Mouse (Mus musculus) heart, postnatal 36 days (tissue): ENCODE measurements around the gene Poc1a. TPM values are rescaled to one million over a fixed set of nuclear protein-coding genes. Genes with fewer than 3 reads are reported as not detected.

ENCODE experiments used
- DNase-seq, 2 experiments: peaks; one replicate each; pipeline ENCODE4 v3.0.0; 2021 to 2022
- intact Hi-C: fragments of 180-260 bp; cut with DNase I; formaldehyde crosslinking; loops from one replicate; pipeline ENCODE4 v1.15.1; 2025
- total RNA-seq, 2 experiments: library from RNA; stranded (reverse); gene quantifications; 2 replicates each; pipeline ENCODE4 v1.2.3; 2021

The Poc1a gene
- 1 to 10 TPM; 4.1 TPM for total RNA-seq

DNA sequence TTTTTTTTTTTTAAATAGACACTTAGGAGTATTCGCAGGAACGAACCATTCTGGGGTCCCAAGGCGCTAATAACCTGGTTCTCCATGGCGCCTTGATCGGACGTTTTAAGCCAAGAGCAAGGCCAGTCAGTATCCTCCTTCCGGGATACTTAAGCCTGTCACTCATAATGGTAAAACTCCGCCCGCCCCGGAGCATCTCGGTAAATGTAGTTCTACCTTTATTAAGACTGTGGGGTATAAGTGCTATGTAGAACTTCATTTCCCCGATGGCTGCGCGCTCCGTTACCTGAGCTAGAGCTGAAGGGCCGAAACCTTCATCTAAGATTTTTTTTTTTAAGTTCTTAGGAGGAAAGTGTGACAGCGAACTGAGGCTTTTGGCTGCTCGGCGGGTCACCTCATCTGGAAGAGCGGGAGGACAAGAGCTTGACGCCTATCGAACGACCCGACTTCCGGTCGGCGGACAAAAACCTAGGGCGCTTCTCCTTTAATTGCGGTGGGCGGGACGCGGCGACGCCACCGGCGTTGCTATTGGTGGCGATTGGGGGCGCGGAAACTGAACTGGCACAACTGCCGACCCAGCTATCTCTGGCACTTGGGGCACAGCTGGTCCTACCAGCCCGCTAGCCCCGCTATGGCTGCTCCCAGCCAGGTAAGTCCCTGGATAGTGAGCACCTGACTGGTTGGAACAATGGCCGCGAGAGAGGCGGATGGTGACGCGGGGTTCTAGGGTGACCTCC lies at the start of gene Poc1a:
TSS of gene Poc1a (plus strand) at position 254 of the 737 bp plus-strand sequence.
- intact Hi-C loops, result loop anchor here (1.0 to 5.0 kb wide), 3 partner anchors 32 to 68 kb away; no protein-coding TSS in a partner anchor
- peak; percentile 96 for DNase-seq

DNA sequence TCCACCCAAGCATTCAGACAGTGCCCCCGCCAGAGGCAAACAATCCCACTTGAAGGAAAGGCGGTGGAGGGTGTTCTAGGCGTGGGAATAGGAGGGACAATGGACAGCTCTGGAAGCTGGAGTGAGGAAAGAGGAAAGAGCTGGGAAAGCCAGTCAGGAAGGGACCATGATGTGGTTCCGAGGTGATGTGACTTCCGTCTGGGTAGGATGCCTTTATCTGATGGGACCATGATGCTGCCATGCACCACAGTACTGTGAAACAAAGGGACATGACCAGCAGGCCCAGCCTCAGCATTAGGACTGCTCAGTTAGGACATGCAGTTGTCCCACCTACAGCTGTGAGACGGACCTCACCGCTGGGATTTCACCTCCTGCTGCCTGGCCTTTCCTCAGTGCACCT lies 49.6 kb upstream of the Poc1a start:
- intact Hi-C loops, result no loop called here
- DNase-seq, result no peak

DNA sequence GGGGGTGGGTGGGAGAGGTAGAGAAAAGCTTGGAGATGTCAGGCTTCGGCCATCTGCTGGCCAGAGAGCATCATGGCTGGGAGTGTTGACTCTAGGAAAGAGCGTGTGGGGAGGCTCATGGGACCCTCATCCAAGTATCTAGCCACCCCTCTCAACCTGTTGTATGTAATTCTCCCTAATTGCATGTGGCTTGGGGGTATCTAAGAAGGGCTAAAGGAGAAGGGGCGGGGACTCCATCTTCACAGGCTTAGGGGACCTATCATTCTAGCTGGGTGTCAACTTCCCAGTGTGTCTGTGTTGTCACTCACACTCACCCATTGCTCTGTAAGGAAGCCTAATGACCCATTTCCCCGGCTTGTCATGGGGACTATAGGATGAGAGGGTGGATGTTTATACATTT lies 49.0 kb upstream of the Poc1a start:
- no peak for DNase-seq
- intact Hi-C loops, result no loop called here

DNA sequence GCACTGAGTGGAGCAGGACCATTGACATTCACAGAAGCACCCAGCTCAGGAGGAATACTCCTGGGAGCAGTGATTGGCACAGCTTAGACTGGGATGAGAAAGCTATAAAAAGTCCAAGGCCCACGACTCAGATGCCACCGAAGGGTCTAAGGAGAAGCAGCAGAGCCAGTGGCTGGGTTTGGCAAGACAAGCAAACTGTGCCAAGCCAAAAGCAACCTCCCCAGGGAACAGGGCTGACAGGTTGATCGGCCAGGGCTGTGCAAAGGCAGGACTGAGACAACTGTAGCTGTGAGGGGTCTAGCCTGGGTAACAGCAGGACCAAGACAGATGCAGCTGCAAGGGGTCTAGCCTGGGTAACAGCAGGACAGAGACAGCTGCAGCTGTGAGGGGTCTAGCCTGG lies 47.9 kb upstream of the Poc1a start:
- intact Hi-C loops, result no loop called here
- DNase-seq, result no peak

DNA sequence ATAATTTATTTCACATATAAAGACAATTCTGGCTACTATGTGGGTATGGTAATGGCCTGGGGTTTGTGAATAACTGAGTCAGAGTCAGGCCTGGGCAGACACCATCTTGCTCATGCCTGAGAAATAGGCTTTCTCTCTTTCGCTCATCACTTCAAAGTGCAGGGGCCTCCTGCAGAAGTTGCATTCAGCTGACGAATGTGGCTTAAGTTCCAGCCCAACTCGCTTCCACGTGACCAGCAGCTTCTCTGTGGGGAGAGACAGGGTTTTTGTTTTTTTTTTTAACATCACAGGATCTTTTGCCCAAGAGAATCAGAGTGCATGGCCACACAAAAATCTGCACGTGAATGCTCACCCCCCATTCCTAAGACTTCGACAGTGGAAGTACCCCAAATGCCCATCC lies 46.9 kb upstream of the Poc1a start:
- no peak for DNase-seq

DNA sequence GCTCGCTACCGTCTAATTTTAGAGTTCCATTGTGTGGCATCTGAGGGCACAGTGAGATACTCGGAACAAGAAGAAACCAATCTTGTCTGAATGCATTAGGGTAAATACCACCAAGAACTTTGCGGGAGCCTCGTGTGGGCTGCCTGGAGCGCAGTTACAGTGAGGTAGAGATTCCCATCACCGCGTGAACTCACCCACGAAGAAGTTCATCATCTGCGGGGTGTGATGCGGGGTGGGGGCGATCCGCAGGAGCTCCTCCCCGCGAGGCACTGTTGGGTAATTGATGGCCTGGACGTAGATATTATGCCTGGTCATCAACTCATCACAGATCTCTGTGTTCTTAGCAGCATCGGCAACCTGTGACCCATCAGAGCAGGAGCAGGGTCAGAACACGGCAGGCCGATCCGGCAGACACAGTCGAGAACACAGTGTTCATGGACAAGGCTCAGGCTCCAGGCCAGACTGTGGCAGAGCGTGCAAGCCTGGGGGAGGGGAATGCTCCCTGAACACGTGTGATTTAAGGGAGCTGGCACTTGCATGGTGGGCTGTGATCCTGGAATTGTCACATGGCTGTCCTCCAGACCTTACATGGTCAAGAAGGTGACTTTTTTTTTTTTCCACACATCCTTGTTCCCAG lies 45.5 kb upstream of the Poc1a start:
- peak; percentile 49 to 61 for DNase-seq
- intact Hi-C loops, result loop anchor here (5.0 kb wide), 1 partner anchor 42 kb away; no protein-coding TSS in a partner anchor

More for the DNA sequence above, 46.9 kb upstream of the Poc1a start:
- intact Hi-C loops, result no loop called here

DNA sequence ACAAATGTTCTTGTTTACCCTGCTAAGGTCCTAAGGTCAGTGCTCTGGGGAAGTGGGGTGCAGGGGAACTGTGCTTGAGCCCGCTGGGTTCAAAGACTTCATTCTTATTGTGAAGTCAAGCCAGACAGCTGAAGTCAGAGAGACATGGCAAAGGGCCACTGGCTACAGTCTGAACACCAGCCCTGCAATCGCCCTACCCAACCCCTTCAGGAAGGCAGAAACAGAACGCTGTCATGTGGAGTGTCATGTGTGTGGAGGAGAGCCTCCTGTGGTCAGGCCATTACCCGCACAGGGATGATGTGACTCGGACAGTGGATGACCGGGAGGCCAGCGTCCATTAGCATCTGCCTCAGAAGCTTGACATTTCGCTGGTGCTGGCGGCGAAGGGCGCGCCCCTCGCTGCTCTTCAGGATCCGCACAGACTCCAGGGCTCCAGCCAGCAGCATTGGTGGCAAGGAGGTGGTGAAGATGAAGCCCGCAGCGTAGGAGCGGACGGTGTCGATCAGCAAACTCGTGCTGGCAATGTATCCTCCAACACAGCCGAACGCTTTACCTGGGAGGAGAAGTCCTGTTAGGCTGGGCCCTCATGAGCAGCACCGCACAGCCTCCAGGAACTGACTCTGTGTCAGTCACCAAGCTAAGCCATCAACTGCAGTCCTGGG lies 44.6 kb upstream of the Poc1a start:
- no peak for DNase-seq
- intact Hi-C loops, result loop anchor here (5.0 kb wide), 1 partner anchor 41 kb away; no protein-coding TSS in a partner anchor

DNA sequence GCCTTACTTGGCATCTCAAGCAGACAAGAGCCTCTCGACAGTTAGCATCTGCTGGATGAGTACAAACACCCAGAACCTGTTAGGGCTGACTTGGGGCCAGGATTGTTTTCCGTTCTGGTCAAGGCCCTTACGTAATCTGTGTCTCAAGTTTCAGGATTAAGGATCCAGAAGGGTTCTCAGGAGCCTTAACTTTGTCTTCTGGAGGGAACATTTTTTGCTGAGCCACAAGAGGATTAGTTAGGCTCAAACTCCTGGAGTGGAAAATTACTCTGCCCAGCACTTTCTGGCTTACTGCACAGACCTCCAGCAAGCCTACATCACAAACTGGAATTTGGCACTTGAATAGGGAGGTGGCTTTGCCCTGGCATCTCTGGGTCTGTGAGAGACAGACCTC lies 44.0 kb upstream of the Poc1a start:
- intact Hi-C loops, result loop anchor here (5.0 kb wide), 1 partner anchor 40 kb away; no protein-coding TSS in a partner anchor
- DNase-seq, result no peak

DNA sequence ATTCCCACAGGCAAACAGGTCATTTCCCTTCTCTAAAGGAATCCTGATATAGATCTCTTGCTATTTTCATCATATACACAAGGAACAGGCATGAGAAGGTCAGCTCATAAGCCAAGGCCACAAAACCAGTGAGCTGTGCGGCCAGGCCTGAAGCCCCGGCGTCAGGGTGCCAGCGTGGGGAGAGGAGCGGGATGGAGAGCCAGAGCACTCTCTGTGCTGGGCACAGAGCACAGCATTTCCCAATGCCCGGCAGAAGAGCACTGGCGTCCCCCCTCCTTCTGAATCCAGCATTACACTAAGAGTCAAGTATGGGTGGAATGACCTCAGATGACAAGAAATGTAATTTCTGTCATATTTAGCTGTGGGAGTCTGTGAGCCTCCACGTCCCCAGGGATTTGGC lies 43.5 kb upstream of the Poc1a start:
- intact Hi-C loops, result loop anchor here (5.0 kb wide), 1 partner anchor 40 kb away; no protein-coding TSS in a partner anchor
- no peak for DNase-seq

DNA sequence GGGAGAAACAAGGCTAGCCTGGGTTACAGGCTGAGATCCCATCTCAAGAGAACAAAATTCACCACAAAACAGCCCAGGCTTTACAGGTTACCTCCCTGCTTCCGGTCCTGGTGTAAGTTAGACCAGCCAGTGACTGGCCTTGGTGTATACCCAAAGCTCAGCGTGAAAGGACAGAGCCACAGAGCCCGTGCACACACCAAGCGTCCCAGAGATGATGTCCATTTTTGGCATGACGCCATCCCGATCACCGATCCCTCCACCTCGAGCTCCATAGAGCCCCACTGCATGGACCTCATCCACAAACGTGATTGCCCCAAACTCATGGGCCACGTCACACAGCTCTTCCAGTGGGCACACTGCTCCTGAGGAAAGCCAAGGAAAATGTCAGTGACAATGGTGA lies 43.0 kb upstream of the Poc1a start:
- intact Hi-C loops, result loop anchor here (5.0 kb wide), 1 partner anchor 39 kb away; no protein-coding TSS in a partner anchor
- DNase-seq, result no peak

DNA sequence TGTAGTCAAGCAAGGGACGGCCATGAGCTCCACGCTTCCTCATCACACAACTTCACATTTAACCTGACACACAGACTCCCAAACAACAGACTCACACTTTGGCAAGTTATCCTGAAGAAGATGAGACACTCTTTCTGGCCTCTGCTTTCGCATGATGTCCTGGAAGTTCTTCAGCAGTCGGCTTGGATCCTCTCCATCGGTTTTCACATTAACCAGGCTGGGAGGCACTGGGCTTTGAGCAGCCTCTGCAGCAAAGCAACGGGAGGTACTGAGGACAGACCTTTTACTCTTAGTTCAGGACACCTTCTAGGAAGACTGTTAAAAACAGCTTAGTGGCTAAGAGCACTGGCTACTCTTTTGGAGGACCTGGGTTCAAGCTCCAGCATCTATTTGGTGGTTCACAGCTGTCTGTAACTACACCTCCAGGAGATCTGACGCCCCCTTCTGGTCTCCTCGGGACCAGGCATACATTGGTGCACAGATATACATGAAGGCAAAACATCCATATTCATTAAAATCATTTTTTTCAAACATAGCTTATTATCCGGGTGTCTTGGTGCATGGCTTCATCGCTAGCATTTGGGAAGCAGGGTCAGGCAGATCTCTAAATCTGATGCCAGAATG lies 39.2 kb upstream of the Poc1a start:
- intact Hi-C loops, result no loop called here

DNA sequence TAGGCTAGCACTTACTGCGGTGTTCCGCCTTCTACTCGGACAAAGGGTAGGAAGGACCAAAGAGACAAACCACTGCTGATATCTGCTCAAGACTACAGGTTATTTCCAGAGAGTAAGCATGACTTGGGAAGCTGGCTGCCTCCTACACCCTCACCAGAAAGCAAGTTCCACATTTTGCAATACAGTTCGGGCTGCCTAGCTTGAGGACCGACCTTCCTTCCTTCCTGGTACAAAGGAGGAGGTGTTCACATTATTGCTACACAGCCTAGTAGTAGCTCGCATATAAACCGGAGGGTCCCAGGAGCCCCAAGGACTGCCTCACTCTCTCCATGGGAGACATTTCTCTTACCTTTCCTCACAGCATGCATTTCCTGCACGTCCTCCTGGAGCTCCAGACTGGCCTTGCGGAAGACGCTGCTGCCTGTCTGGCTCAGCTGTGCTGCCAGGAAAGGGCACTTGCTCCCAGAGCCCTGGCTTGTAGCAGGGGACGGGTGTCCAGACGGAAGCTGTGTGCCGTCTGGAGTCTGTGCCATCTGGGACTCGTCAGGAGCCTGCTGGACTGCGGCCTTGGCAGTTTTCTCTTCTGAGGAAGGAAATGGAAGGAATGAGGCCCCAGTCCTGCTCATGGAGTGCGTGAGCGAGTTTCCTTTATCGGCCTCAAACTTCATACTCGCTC lies 37.9 kb upstream of the Poc1a start:
- DNase-seq, result peak in 1 of 2 experiments; percentile 52
- intact Hi-C loops, result no loop called here

More for the DNA sequence above, 39.2 kb upstream of the Poc1a start:
- no peak for DNase-seq

DNA sequence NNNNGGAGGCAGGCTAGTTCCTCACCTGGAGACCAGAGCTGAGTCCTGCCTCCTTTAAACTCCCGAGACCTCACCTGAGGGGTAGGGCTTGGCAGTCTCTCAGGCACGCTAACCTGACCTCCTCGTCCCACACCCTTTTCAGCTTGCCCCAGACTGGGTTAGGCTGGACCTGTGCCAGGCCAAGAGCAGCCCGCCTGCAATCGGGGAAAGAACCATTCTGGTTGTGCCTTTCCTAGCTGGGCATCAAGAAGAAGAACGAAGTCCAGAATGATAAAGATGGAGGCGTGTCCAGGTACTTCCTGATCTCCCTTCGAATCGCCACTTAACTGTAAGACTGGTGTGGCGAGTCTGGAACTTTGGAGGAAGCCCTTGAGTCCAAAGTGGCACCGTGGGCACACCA lies 31.3 kb upstream of the Poc1a start:
- DNase-seq, result no peak
- intact Hi-C loops, result loop anchor here (1.0 kb wide), 1 partner anchor 31 kb away; no protein-coding TSS in a partner anchor

DNA sequence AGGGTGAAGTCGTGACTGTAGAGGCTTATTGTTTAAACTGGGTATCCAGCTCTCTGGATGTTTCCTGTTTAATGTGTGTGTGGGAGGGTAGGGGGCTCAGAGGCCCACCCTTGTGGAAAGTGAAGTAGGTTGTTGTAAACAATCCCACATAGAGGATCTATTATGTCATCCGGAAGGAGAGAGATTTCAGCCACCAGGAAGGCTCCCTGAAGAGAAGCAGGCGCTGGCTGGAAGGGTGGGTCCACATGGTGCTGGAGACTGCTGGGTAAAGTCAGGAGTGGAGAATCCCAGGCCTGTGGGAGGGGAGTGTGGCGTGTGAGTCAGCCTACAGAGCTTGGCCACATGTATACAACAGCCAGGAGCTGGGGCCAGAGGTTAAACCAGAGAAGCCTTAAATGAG lies 30.6 kb upstream of the Poc1a start:
- intact Hi-C loops, result no loop called here
- peak; percentile 7 to 34 for DNase-seq

DNA sequence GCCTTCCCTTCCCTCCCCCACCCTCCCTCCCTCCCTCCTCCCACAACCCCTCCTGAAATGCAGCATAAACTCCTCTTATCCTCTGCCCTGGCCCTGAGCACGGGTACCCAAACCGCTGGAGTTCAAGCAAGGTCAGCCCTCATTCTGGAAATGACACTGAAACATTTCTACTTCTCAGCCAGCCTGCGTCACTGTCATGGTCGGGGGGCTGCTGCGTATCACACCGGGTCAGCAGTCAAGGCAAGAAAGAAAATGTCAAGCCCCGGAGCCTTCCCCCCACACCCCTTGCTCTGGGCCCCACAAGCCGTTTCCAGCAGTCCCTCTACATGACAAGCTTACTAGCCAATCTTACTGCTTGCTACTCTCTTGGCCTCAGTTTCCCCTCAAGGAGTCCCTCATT lies 29.8 kb upstream of the Poc1a start:
- no peak for DNase-seq
- intact Hi-C loops, result no loop called here

DNA sequence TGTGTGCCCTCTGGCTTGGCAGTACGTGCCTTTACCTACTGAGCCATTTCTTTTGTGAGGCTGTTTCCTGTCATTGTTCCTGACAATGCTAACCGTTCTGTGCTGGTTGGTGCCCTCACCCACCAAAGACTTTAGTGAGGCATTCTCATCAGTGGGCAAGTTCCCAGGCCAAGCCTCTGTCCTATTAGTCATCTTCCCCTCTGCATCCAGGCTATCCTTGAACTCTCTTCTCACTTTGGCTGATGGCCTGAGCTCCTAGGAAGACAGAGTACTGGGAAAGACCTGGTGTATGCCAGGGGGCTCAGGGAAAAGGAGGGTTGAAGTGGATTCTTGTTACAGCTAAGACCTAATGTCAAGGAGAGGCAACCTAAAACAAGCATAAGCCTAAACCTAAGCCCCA lies 26.9 kb upstream of the Poc1a start:
- intact Hi-C loops, result no loop called here
- DNase-seq, result no peak

DNA sequence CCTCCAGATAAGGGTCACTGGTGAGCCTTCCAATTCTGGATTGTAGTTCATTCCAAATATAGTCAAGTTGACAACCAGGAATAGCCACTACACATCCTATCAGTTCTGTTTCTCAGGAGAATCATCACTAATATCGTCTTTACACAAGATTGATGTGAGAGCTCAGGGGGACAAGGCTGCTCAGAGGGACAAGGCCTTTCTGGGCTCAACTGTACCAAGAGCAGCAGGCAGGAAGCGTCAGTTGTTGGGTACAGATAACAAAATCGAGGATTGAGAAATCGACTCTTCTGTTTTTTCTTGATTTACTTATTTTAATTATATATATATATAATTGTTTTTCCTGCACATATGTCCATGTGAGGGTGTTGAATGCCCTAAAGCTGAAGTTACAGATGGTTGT lies 22.4 kb upstream of the Poc1a start:
- intact Hi-C loops, result no loop called here
- no peak for DNase-seq

DNA sequence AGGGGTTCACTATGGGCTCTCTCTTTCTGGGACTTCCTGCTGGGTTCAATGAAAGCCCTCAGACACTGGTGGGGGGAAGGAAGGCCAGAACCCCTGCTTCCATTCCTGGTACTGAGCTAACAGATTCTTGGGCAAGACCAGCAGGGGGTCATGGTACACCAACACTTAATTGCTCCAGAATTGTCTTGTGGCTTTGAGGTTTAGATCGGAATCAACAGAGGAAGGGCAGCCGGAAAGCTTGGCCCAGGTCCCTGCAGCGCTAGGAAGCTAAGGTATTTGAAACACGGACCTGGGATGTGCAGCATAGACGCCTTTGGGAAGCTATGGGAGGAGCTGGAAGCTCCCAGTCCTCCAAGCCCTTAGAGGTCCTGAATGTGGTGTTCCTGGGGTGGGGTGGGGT lies 21.9 kb upstream of the Poc1a start:
- no peak for DNase-seq
- intact Hi-C loops, result no loop called here

DNA sequence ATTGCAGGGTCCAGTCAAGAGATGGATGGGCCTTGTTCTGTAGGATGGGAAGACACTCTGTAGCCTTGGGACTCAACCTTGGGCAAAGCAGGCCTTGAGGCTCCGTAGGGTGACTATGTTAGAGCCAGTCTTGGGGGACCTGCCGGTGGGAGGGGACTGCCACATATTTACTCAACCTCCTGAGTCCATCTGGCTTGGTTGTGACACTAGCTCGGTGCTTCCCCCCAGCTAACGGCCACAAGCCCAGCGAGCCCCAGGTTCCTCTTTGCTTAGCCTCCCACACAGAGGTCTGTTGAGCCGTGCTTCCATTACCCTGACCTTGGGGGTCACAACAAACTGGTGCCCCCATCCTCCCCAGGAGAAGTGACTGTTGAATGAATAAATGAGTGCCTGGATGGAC lies 19.8 kb upstream of the Poc1a start:
- DNase-seq, result no peak
- intact Hi-C loops, result no loop called here

DNA sequence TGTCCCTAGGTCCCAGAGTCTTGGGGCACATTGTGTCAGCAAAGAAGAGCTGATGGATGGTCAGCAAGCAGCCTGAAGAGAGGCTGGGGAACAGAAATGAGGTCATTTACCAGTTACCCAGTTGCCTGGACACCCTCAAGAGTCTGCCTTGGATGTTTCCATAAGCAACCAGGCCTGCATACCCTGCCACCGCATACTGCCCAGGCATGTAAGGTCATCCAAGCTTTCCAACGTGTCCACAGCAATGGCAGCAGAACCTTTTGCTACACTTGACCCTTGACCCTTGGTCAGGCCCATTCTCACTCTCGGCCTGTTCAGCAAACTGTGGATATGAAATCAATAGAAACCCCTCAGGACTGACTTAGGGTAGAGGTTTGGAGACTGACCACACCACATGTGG lies 19.4 kb upstream of the Poc1a start:
- DNase-seq, result no peak
- intact Hi-C loops, result no loop called here
